Mouse (Mus musculus): Measurements from ENCODE around the gene Gse1.

GRCm38 (mm10) chr8:120317118-120317824, 89.0 kb downstream of the Gse1 start:
- TF ChIP-seq TAL1 (IDR thresholded peaks at IDR 0.05; ENCODE audit: low read length) (no peak), GATA1 (IDR thresholded peaks at IDR 0.05; ENCODE audit: low read length) (no peak)
